Mouse (Mus musculus) forebrain, embryonic 10.5 days (tissue): ENCODE measurements around the gene Aldh4a1. TPM values are rescaled to one million over a fixed set of nuclear protein-coding genes. Genes with fewer than 3 reads are reported as not detected.

Experiments used
- DNase-seq: peaks from one replicate; pipeline ENCODE4 v3.0.0-alpha.2; 2017; ENCODE audit warnings: low spot score; ENCODE audit errors: extremely low spot score
- H3K27ac ChIP-seq: fragments of 300-500 bp; sonication (generic); 2 replicates; pipeline ENCODE4 v1.5.1; 2016; ENCODE audit warnings: mild to moderate bottlenecking
- H3K27me3 ChIP-seq: fragments of 300-500 bp; sonication (generic); 2 replicates; pipeline ENCODE4 v1.6.1; 2016; ENCODE audit warnings: mild to moderate bottlenecking; ENCODE audit not compliant: poor library complexity, severe bottlenecking
- H3K36me3 ChIP-seq: fragments of 300-500 bp; sonication (generic); replicated peaks from 2 replicates; pipeline ENCODE4 v1.6.1; 2016; ENCODE audit warnings: mild to moderate bottlenecking, moderate library complexity
- H3K4me1 ChIP-seq: fragments of 300-500 bp; sonication (generic); 2 replicates; pipeline ENCODE4 v1.6.1; 2016
- H3K4me3 ChIP-seq: fragments of 300-500 bp; sonication (generic); 2 replicates; pipeline ENCODE4 v1.5.1; 2016; ENCODE audit warnings: mild to moderate bottlenecking, moderate library complexity
- H3K9me3 ChIP-seq: fragments of 300-500 bp; sonication (generic); 2 replicates; pipeline ENCODE4 v1.6.1; 2016; ENCODE audit warnings: mild to moderate bottlenecking, moderate library complexity
- WGBS: fragments of 180-500 bp; shearing (Covaris S2); methylation state at CpG from one replicate; pipeline ENCODE4 v1.1.7; 2016; 5-methylcytosine and 5-hydroxymethylcytosine counted together
- polyA plus RNA-seq: library from polyadenylated mRNA; unstranded; fragments of >200 nt; fragmentation: Nextera tagmentation; extraction: Ambion mirVana; gene quantifications from 2 replicates; pipeline ENCODE4 v1.2.1, GENCODE M21; 2016

Gene Aldh4a1
- polyA plus RNA-seq = 22.7 and 22.8 TPM in 2 replicates

- H3K27ac ChIP-seq = peak within 1 kb of the TSS; percentile 94
- H3K36me3 ChIP-seq = peaks cover 2% of the 10 kb centered on the region; the same call in 1 of the 2 replicates
- WGBS = 1% methylated on average over 33 of the region's 38 CpGs
These were observed at the start of gene Aldh4a1 for GRCm38 (mm10) chr4:139622373-139623282. TSS of gene Aldh4a1 (plus strand) at chr4:139622866.

GRCm38 (mm10) chr4:139572928-139573512, 49.6 kb upstream of the Aldh4a1 start:
- WGBS = 88% methylated on average over 12 of the region's 12 CpGs
- no peak for DNase-seq
- H3K4me3 ChIP-seq = no peak overlapping the region

More at GRCm38 (mm10) chr4:139622373-139623282, at the start of gene Aldh4a1:
- peak within 1 kb of the TSS; percentile 73 for H3K4me3 ChIP-seq
- H3K9me3 ChIP-seq = no peaks in the 10 kb centered on the region
- H3K4me1 ChIP-seq = peaks cover 30% of the 10 kb centered on the region
- H3K27me3 ChIP-seq = 0 out of 2 replicates have a peak, but pooled peaks cover 9% of the 10 kb centered on the region
- peak; percentile 90 for DNase-seq

GRCm38 (mm10) chr4:139574156-139574798, 48.4 kb upstream of the Aldh4a1 start:
- Histone ChIP-seq H3K4me1 (peaks cover 52% of the 10 kb centered on the region), H3K36me3 (no peaks in the 10 kb centered on the region), H3K27ac (peak overlapping the region; percentile 86), H3K9me3 (no peaks in the 10 kb centered on the region), H3K27me3 (peaks cover 44% of the 10 kb centered on the region), H3K4me3 (peak overlapping the region; percentile 71)
- DNase-seq = peak; percentile 100
- WGBS = under 1% methylated on average over 52 of the region's 52 CpGs

More at GRCm38 (mm10) chr4:139572928-139573512, 49.6 kb upstream of the Aldh4a1 start:
- no peaks in the 10 kb centered on the region for H3K36me3 ChIP-seq
- peaks cover 40% of the 10 kb centered on the region for H3K4me1 ChIP-seq
- no peak overlapping the region for H3K27ac ChIP-seq
- peaks cover 44% of the 10 kb centered on the region for H3K27me3 ChIP-seq
- H3K9me3 ChIP-seq = no peaks in the 10 kb centered on the region

- H3K27me3 ChIP-seq = peaks cover 44% of the 10 kb centered on the region
- H3K27ac ChIP-seq = peak overlapping the region; percentile 86
- H3K36me3 ChIP-seq = no peaks in the 10 kb centered on the region
- peak; percentile 70 for DNase-seq
- H3K4me3 ChIP-seq = peak overlapping the region; percentile 71
- under 1% methylated on average over 111 of the region's 111 CpGs for WGBS
- H3K9me3 ChIP-seq = no peaks in the 10 kb centered on the region
- peaks cover 59% of the 10 kb centered on the region for H3K4me1 ChIP-seq
These were observed 47.6 kb upstream of the Aldh4a1 start for GRCm38 (mm10) chr4:139574799-139575672.

- 11% methylated on average over 14 of the region's 14 CpGs for WGBS
These were observed 47.0 kb upstream of the Aldh4a1 start for GRCm38 (mm10) chr4:139575673-139576003.

GRCm38 (mm10) chr4:139576251-139576880, 46.3 kb upstream of the Aldh4a1 start:
- H3K27ac ChIP-seq = no peak overlapping the region
- peak overlapping the region; percentile 71 for H3K4me3 ChIP-seq
- peaks cover 44% of the 10 kb centered on the region for H3K27me3 ChIP-seq
- no peaks in the 10 kb centered on the region for H3K36me3 ChIP-seq
- WGBS = 59% methylated on average over 14 of the region's 14 CpGs
- H3K4me1 ChIP-seq = peaks cover 73% of the 10 kb centered on the region
- DNase-seq = no peak
- no peaks in the 10 kb centered on the region for H3K9me3 ChIP-seq

More at GRCm38 (mm10) chr4:139575673-139576003, 47.0 kb upstream of the Aldh4a1 start:
- no peaks in the 10 kb centered on the region for H3K9me3 ChIP-seq
- H3K36me3 ChIP-seq = no peaks in the 10 kb centered on the region
- peaks cover 65% of the 10 kb centered on the region for H3K4me1 ChIP-seq
- peaks cover 44% of the 10 kb centered on the region for H3K27me3 ChIP-seq
- peak overlapping the region; percentile 86; the same call in 1 of the 2 replicates for H3K27ac ChIP-seq
- no peak for DNase-seq
- H3K4me3 ChIP-seq = peak overlapping the region; percentile 71

- DNase-seq = no peak
- Histone ChIP-seq H3K27ac (no peak overlapping the region), H3K36me3 (no peaks in the 10 kb centered on the region), H3K4me3 (peak overlapping the region; percentile 71), H3K9me3 (no peaks in the 10 kb centered on the region), H3K27me3 (peaks cover 37% of the 10 kb centered on the region), H3K4me1 (peaks cover 79% of the 10 kb centered on the region)
- 86% methylated on average over 7 of the region's 7 CpGs for WGBS
These were observed 45.7 kb upstream of the Aldh4a1 start for GRCm38 (mm10) chr4:139577006-139577405.

- no peaks in the 10 kb centered on the region for H3K36me3 ChIP-seq
- H3K9me3 ChIP-seq = no peaks in the 10 kb centered on the region
- H3K4me1 ChIP-seq = peaks cover 92% of the 10 kb centered on the region
- WGBS = 90% methylated on average over 8 of the region's 8 CpGs
- H3K27me3 ChIP-seq = peaks cover 24% of the 10 kb centered on the region
- no peak for DNase-seq
- no peak overlapping the region for H3K4me3 ChIP-seq
- no peak overlapping the region for H3K27ac ChIP-seq
These were observed 44.3 kb upstream of the Aldh4a1 start for GRCm38 (mm10) chr4:139578389-139578788.

- peaks cover 91% of the 10 kb centered on the region for H3K4me1 ChIP-seq
- no peaks in the 10 kb centered on the region for H3K9me3 ChIP-seq
- H3K27ac ChIP-seq = no peak overlapping the region
- no peak overlapping the region for H3K4me3 ChIP-seq
- 77% methylated on average over 10 of the region's 10 CpGs for WGBS
- H3K27me3 ChIP-seq = peaks cover 20% of the 10 kb centered on the region
- no peaks in the 10 kb centered on the region for H3K36me3 ChIP-seq
- DNase-seq = no peak
These were observed 43.7 kb upstream of the Aldh4a1 start for GRCm38 (mm10) chr4:139579003-139579402.

- Histone ChIP-seq H3K4me3 (no peak overlapping the region), H3K4me1 (peaks cover 91% of the 10 kb centered on the region), H3K27ac (peak overlapping the region; percentile 88), H3K36me3 (no peaks in the 10 kb centered on the region), H3K9me3 (no peaks in the 10 kb centered on the region), H3K27me3 (peaks cover 20% of the 10 kb centered on the region)
- 77% methylated on average over 6 of the region's 6 CpGs for WGBS
- no peak for DNase-seq
These were observed 43.2 kb upstream of the Aldh4a1 start for GRCm38 (mm10) chr4:139579466-139579865.

GRCm38 (mm10) chr4:139580663-139581336, 41.9 kb upstream of the Aldh4a1 start:
- Histone ChIP-seq H3K27ac (peak overlapping the region; percentile 88), H3K4me3 (peak overlapping the region; percentile 27), H3K4me1 (peaks cover 89% of the 10 kb centered on the region)

More at GRCm38 (mm10) chr4:139580663-139581336, 41.9 kb upstream of the Aldh4a1 start:
- H3K9me3 ChIP-seq = no peaks in the 10 kb centered on the region
- no peaks in the 10 kb centered on the region for H3K36me3 ChIP-seq
- H3K27me3 ChIP-seq = peaks cover 17% of the 10 kb centered on the region
- WGBS = 8% methylated on average over 15 of the region's 15 CpGs
- no peak for DNase-seq
